ENCODE assay signal across 26 mouse cellular contexts in genomic region chr15:92132936-92133335, GRCm38 (mm10).
DNase-seq lines count a peak whose midpoint lies in the region; ATAC-seq and TF ChIP-seq lines count a peak whose summit lies in the region.
"Had no signal": no experiment of that assay in that cellular context is flagged by ENCODE, and none has a peak within 500 bp of the region (broad histone marks: within the 10 kb centered on the region; RNA-seq: fewer than 3 reads in every experiment).

No protein-coding gene starts in this region.

- TF ChIP-seq POLR2A in brain, embryonic 14.5 days (IDR thresholded peaks at IDR 0.05; ENCODE audit: borderline replicate concordance, extremely low read depth, insufficient read depth, insufficient read length, poor library complexity, severe bottlenecking) = no peak

- WGBS in forebrain, embryonic 13.5 days = 78% methylated on average over 3 of the region's 3 CpGs
- 76% methylated on average over 3 of the region's 3 CpGs for WGBS in forebrain, embryonic 12.5 days
- 51% methylated on average over 3 of the region's 3 CpGs for whole genome bisulfite sequencing in forebrain, embryonic 15.5 days
- WGBS in forebrain, embryonic 10.5 days = 91% methylated on average over 3 of the region's 3 CpGs
- 44% methylated on average over 3 of the region's 3 CpGs for WGBS in forebrain, postnatal 0 days

- H3K27ac ChIP-seq in forebrain, embryonic 13.5 days = no peak overlapping the region
- H3K27ac ChIP-seq in forebrain, embryonic 12.5 days = no peak overlapping the region
- peak overlapping the region; percentile 58; the same call in 1 of the 2 replicates for H3K27ac ChIP-seq in forebrain, embryonic 15.5 days (replicated peaks)
- H3K27ac ChIP-seq in forebrain, embryonic 10.5 days = no peak overlapping the region
- H3K27ac ChIP-seq in forebrain, postnatal 0 days (ENCODE audit: low read depth, low read length) = no peak overlapping the region
- H3K27ac ChIP-seq: embryonic facial prominence, embryonic 13.5 days; embryonic facial prominence, embryonic 15.5 days had no signal

- no peak overlapping the region for H3K9ac ChIP-seq in forebrain, embryonic 13.5 days
- no peak overlapping the region for H3K9ac ChIP-seq in forebrain, embryonic 12.5 days
- no peak overlapping the region for H3K9ac ChIP-seq in forebrain, embryonic 15.5 days (replicated peaks)
- no peak overlapping the region for H3K9ac ChIP-seq in forebrain, postnatal 0 days
- H3K9ac ChIP-seq: embryonic facial prominence, embryonic 13.5 days; embryonic facial prominence, embryonic 15.5 days had no signal

- H3K36me3 ChIP-seq in forebrain, embryonic 13.5 days (ENCODE audit: poor library complexity, severe bottlenecking) = no peaks in the 10 kb centered on the region
- H3K36me3 ChIP-seq in forebrain, embryonic 12.5 days (replicated peaks) = no peaks in the 10 kb centered on the region
- no peaks in the 10 kb centered on the region for H3K36me3 ChIP-seq in forebrain, embryonic 15.5 days
- H3K36me3 ChIP-seq in forebrain, embryonic 10.5 days (replicated peaks) = no peaks in the 10 kb centered on the region
- H3K36me3 ChIP-seq in forebrain, postnatal 0 days (ENCODE audit: insufficient read depth) = no peaks in the 10 kb centered on the region
- H3K36me3 ChIP-seq: embryonic facial prominence, embryonic 13.5 days; embryonic facial prominence, embryonic 15.5 days; G1E had no signal

- ATAC-seq in forebrain, embryonic 13.5 days = peak; percentile 33; the same call in 1 of the 2 replicates
- no peak for ATAC-seq in forebrain, embryonic 12.5 days (ENCODE audit: low FRiP score)
- peak; percentile 38; the same call in 1 of the 2 replicates for ATAC-seq in forebrain, embryonic 15.5 days (replicated peaks)
- ATAC-seq in forebrain, postnatal 0 days = peak; percentile 47; the same call in 1 of the 2 replicates
- ATAC-seq: activated CD4-positive, CD25-positive, alpha-beta regulatory T cell, adult 4 months; CD4-positive, CD25-positive, alpha-beta regulatory T cell, adult 4 months; Patski had no signal

- no peak for TF ChIP-seq CTCF in brain, embryonic 14.5 days (IDR thresholded peaks at IDR 0.05; ENCODE audit: borderline replicate concordance, extremely low read depth, insufficient read depth, insufficient read length)
- TF ChIP-seq CTCF in forebrain, postnatal 0 days (IDR thresholded peaks at IDR 0.05; ENCODE audit: low read depth) = no peak

- H3K4me1 ChIP-seq in forebrain, embryonic 13.5 days = no peaks in the 10 kb centered on the region
- H3K4me1 ChIP-seq in forebrain, embryonic 12.5 days = no peaks in the 10 kb centered on the region
- 0 out of 2 replicates have a peak, but pooled peaks cover 4% of the 10 kb centered on the region for H3K4me1 ChIP-seq in forebrain, embryonic 15.5 days
- no peaks in the 10 kb centered on the region for H3K4me1 ChIP-seq in forebrain, embryonic 10.5 days
- no peaks in the 10 kb centered on the region for H3K4me1 ChIP-seq in forebrain, postnatal 0 days (ENCODE audit: insufficient read depth)
- H3K4me1 ChIP-seq: embryonic facial prominence, embryonic 13.5 days; embryonic facial prominence, embryonic 15.5 days had no signal

- H3K27me3 ChIP-seq in forebrain, embryonic 13.5 days = no peaks in the 10 kb centered on the region
- H3K27me3 ChIP-seq in forebrain, embryonic 12.5 days = no peaks in the 10 kb centered on the region
- no peaks in the 10 kb centered on the region for H3K27me3 ChIP-seq in forebrain, embryonic 15.5 days
- no peaks in the 10 kb centered on the region for H3K27me3 ChIP-seq in forebrain, embryonic 10.5 days (ENCODE audit: poor library complexity, severe bottlenecking)
- H3K27me3 ChIP-seq in forebrain, postnatal 0 days (ENCODE audit: insufficient read depth, low read length) = no peaks in the 10 kb centered on the region
- H3K27me3 ChIP-seq: CH12.LX; embryonic facial prominence, embryonic 13.5 days; embryonic facial prominence, embryonic 15.5 days had no signal

- no peaks in the 10 kb centered on the region for H3K9me3 ChIP-seq in forebrain, embryonic 13.5 days (replicated peaks)
- no peaks in the 10 kb centered on the region for H3K9me3 ChIP-seq in forebrain, embryonic 12.5 days
- H3K9me3 ChIP-seq in forebrain, embryonic 15.5 days = no peaks in the 10 kb centered on the region
- no peaks in the 10 kb centered on the region for H3K9me3 ChIP-seq in forebrain, embryonic 10.5 days
- no peaks in the 10 kb centered on the region for H3K9me3 ChIP-seq in forebrain, postnatal 0 days (ENCODE audit: low read length)
- H3K9me3 ChIP-seq: embryonic facial prominence, embryonic 13.5 days; embryonic facial prominence, embryonic 15.5 days had no signal

- no peak overlapping the region for H3K4me2 ChIP-seq in forebrain, embryonic 13.5 days
- no peak overlapping the region for H3K4me2 ChIP-seq in forebrain, embryonic 12.5 days
- H3K4me2 ChIP-seq in forebrain, embryonic 15.5 days (replicated peaks) = no peak overlapping the region
- no peak overlapping the region for H3K4me2 ChIP-seq in forebrain, postnatal 0 days (ENCODE audit: low read depth)
- H3K4me2 ChIP-seq: embryonic facial prominence, embryonic 13.5 days; embryonic facial prominence, embryonic 15.5 days had no signal

- no peak overlapping the region for H3K4me3 ChIP-seq in forebrain, embryonic 13.5 days
- H3K4me3 ChIP-seq in forebrain, embryonic 12.5 days (replicated peaks) = no peak overlapping the region
- no peak overlapping the region for H3K4me3 ChIP-seq in forebrain, embryonic 15.5 days
- no peak overlapping the region for H3K4me3 ChIP-seq in forebrain, embryonic 10.5 days
- no peak overlapping the region for H3K4me3 ChIP-seq in forebrain, postnatal 0 days (ENCODE audit: low read depth, low read length)
- H3K4me3 ChIP-seq: embryonic facial prominence, embryonic 13.5 days; embryonic facial prominence, embryonic 15.5 days; erythroblast, embryonic 14.5 days had no signal

- DNase-seq in forebrain, embryonic 10.5 days (ENCODE audit: extremely low spot score, low spot score) = no peak
- peak; percentile 61 for DNase-seq in brain, embryonic 14.5 days (ENCODE audit: low read depth)
- peak; percentile 31 for DNase-seq in forebrain, postnatal 0 days
- DNase-seq in spleen, postnatal 36 days (ENCODE audit: low spot score in 2 of 2) = no peak
- DNase-seq: adrenal gland, adult 8-10 months; adrenal gland, postnatal 14 days; adrenal gland, postnatal 36 days; B cell, adult 2 months; cerebellum, adult 11 months; cerebellum, adult 18-20 months; cerebellum, adult 8-10 months; cerebellum, adult 9-11 months; cerebellum, postnatal 14 days; cerebellum, postnatal 36 days; embryo, embryonic 11 days had no signal

Comparison
In these comparisons a context has a peak if more than half of its experiments do, and no peak if none do; other contexts are left out.
1. DNase-seq: peak in brain, embryonic 14.5 days (single experiment) and forebrain, postnatal 0 days (single experiment); none in forebrain, embryonic 10.5 days (single experiment) and spleen, postnatal 36 days (0 of 2).